Mouse (Mus musculus): ENCODE measurements at regions not wholly inside any gene's neighbourhood (a gene's known extent, or its start where the extent isn't known, plus 50 kb on each side); places are given as distances from the start of the nearest gene placed in this dataset.

GRCm38 (mm10) chr4:153208215-153208614 lies 274.4 kb downstream of the Ajap1 start:
- Histone ChIP-seq H3K9me3 (replicated peaks; ENCODE audit: low read length) (peaks cover 80% of the 10 kb centered on the region), H3K27me3 (replicated peaks) (no peaks in the 10 kb centered on the region), H3K27ac (ENCODE audit: insufficient read depth, low read depth) (no peak overlapping the region), H3K79me2 (replicated peaks; ENCODE audit: control insufficient read depth, extremely low read depth, insufficient read depth, poor library complexity, severe bottlenecking) (no peaks in the 10 kb centered on the region), H3K4me2 (ENCODE audit: insufficient read depth, low read depth, poor library complexity, severe bottlenecking) (no peak overlapping the region), H3K4me3 (replicated peaks in 1 of 3; ENCODE audit: low read depth in 2 of 3, low read length in 2 of 3, poor library complexity in 1 of 3) (no peak overlapping the region), H3K9ac (ENCODE audit: insufficient read depth, low read depth) (no peak overlapping the region), H3K4me1 (ENCODE audit: control insufficient read depth in 1 of 2, insufficient read depth in 2 of 2) (no peaks in the 10 kb centered on the region), H3K36me3 (replicated peaks in 1 of 2; ENCODE audit: control insufficient read depth in 1 of 2, insufficient read depth in 1 of 2, low read length in 1 of 2) (no peaks in the 10 kb centered on the region)
- dilution Hi-C loops (cut with MboI; ENCODE audit: extremely low pct_ligation_motif_present, extremely low pct_unique_long_range_greater_than_20kb, low sequenced_read_pairs): no loop called here
- no peak for TF ChIP-seq NRF1 (IDR thresholded peaks at IDR 0.05; ENCODE audit: low read depth, low read length)
- TF ChIP-seq ZKSCAN1 (IDR thresholded peaks at IDR 0.05; ENCODE audit: borderline replicate concordance, low read depth, low read length): no peak
- TF ChIP-seq SIN3A (IDR thresholded peaks at IDR 0.05; ENCODE audit: low read length): no peak
- no peak for TF ChIP-seq ETS1 (conservative IDR thresholded peaks at IDR 0.05; ENCODE audit: low read depth, low read length)
- no peak for TF ChIP-seq GABPA (IDR thresholded peaks at IDR 0.05; ENCODE audit: insufficient replicate concordance, low read depth, low read length)
- TF ChIP-seq RAD21 (IDR thresholded peaks at IDR 0.05; ENCODE audit: low read depth, low read length): no peak
- TF ChIP-seq KAT2A (IDR thresholded peaks at IDR 0.05; ENCODE audit: insufficient replicate concordance, low read length): no peak
- TF ChIP-seq POLR2A (IDR thresholded peaks at IDR 0.05; ENCODE audit: low read depth, low read length): no peak
- TF ChIP-seq MAFK (IDR thresholded peaks at IDR 0.05; ENCODE audit: insufficient replicate concordance, low read length): no peak
- TF ChIP-seq JUN (IDR thresholded peaks at IDR 0.05; ENCODE audit: insufficient read depth, low read depth, low read length): no peak
- TF ChIP-seq TBP (conservative IDR thresholded peaks at IDR 0.05; ENCODE audit: low read depth, low read length): no peak
- TF ChIP-seq MAX (IDR thresholded peaks at IDR 0.05; ENCODE audit: low read length): no peak
- no peak for TF ChIP-seq IRF4 (IDR thresholded peaks at IDR 0.05; ENCODE audit: low read depth, low read length)
- TF ChIP-seq CHD2 (IDR thresholded peaks at IDR 0.05; ENCODE audit: low read length): no peak
- TF ChIP-seq EP300 (IDR thresholded peaks at IDR 0.05; ENCODE audit: low read length): no peak
- no peak for TF ChIP-seq PAX5 (IDR thresholded peaks at IDR 0.05; ENCODE audit: low read length)
- TF ChIP-seq MXI1 (IDR thresholded peaks at IDR 0.05; ENCODE audit: low read depth, low read length): no peak
- TF ChIP-seq POLR2AphosphoS2 (IDR thresholded peaks at IDR 0.05; ENCODE audit: low read depth, low read length): no peak
- in situ Hi-C loops (cut with MboI; ENCODE audit: low pct_ligation_motif_present, low pct_unique_long_range_greater_than_20kb, low sequenced_read_pairs): no loop called here
- DNase-seq (ENCODE audit: extremely low read depth): no peak

- H3K36me3 ChIP-seq (replicated peaks in 1 of 2; ENCODE audit: control insufficient read depth in 1 of 2, insufficient read depth in 1 of 2, low read length in 1 of 2): no peaks in the 10 kb centered on the region
- H3K4me2 ChIP-seq (ENCODE audit: insufficient read depth, low read depth, poor library complexity, severe bottlenecking): no peak overlapping the region
- dilution Hi-C loops (cut with MboI; ENCODE audit: extremely low pct_ligation_motif_present, extremely low pct_unique_long_range_greater_than_20kb, low sequenced_read_pairs): no loop called here
- no peak overlapping the region for H3K4me3 ChIP-seq (replicated peaks in 1 of 3; ENCODE audit: low read depth in 2 of 3, low read length in 2 of 3, poor library complexity in 1 of 3)
- in situ Hi-C loops (cut with MboI; ENCODE audit: low pct_ligation_motif_present, low pct_unique_long_range_greater_than_20kb, low sequenced_read_pairs): no loop called here
- no peak overlapping the region for H3K9ac ChIP-seq (ENCODE audit: insufficient read depth, low read depth)
- no peaks in the 10 kb centered on the region for H3K4me1 ChIP-seq (ENCODE audit: control insufficient read depth in 1 of 2, insufficient read depth in 2 of 2)
- H3K9me3 ChIP-seq (replicated peaks; ENCODE audit: low read length): peaks cover 83% of the 10 kb centered on the region
- TF ChIP-seq ETS1 (conservative IDR thresholded peaks at IDR 0.05; ENCODE audit: low read depth, low read length): no peak
- no peak for TF ChIP-seq ZNF384 (IDR thresholded peaks at IDR 0.05; ENCODE audit: low read depth, low read length)
- no peak for TF ChIP-seq MAZ (IDR thresholded peaks at IDR 0.05; ENCODE audit: low read depth, low read length)
- TF ChIP-seq KAT2A (IDR thresholded peaks at IDR 0.05; ENCODE audit: insufficient replicate concordance, low read length): no peak
- TF ChIP-seq BHLHE40 (IDR thresholded peaks at IDR 0.05; ENCODE audit: low read depth, low read length): no peak
- TF ChIP-seq ELF1 (IDR thresholded peaks at IDR 0.05; ENCODE audit: low read depth, low read length): no peak
- TF ChIP-seq USF2 (conservative IDR thresholded peaks at IDR 0.05; ENCODE audit: low read depth, low read length): no peak
- no peak for TF ChIP-seq HCFC1 (IDR thresholded peaks at IDR 0.05; ENCODE audit: low read depth, low read length)
- TF ChIP-seq MXI1 (IDR thresholded peaks at IDR 0.05; ENCODE audit: low read depth, low read length): no peak
- no peak for TF ChIP-seq POLR2AphosphoS2 (IDR thresholded peaks at IDR 0.05; ENCODE audit: low read depth, low read length)
- TF ChIP-seq PAX5 (IDR thresholded peaks at IDR 0.05; ENCODE audit: low read length): no peak
- TF ChIP-seq UBTF (IDR thresholded peaks at IDR 0.05; ENCODE audit: low read depth, low read length): no peak
- TF ChIP-seq IRF4 (IDR thresholded peaks at IDR 0.05; ENCODE audit: low read depth, low read length): no peak
- TF ChIP-seq MEF2A (IDR thresholded peaks at IDR 0.05; ENCODE audit: borderline replicate concordance, low read depth, low read length): no peak
- TF ChIP-seq SMC3 (IDR thresholded peaks at IDR 0.05; ENCODE audit: low read depth, low read length): no peak
- TF ChIP-seq SIN3A (IDR thresholded peaks at IDR 0.05; ENCODE audit: low read length): no peak
- no peak for TF ChIP-seq NELFE (IDR thresholded peaks at IDR 0.05; ENCODE audit: low read depth, low read length)
- no peaks in the 10 kb centered on the region for H3K79me2 ChIP-seq (replicated peaks; ENCODE audit: control insufficient read depth, extremely low read depth, insufficient read depth, poor library complexity, severe bottlenecking)
- no peak for DNase-seq (ENCODE audit: extremely low read depth)
- no peaks in the 10 kb centered on the region for H3K27me3 ChIP-seq (replicated peaks)
- no peak overlapping the region for H3K27ac ChIP-seq (ENCODE audit: insufficient read depth, low read depth)
Observed at GRCm38 (mm10) chr4:153207578-153208102, 275.0 kb downstream of the Ajap1 start.
